Mouse (Mus musculus) midbrain, embryonic 11.5 days (tissue): Measurements from ENCODE around the gene Ctdsp1. TPM values are rescaled to one million over a fixed set of nuclear protein-coding genes. Genes with fewer than 3 reads are reported as not detected.

Experiments
- ATAC-seq: fragments of 200-750 bp; cut with Nextera tagmentation; 2 replicates; pipeline ENCODE4 v1.8.0; 2017; ENCODE audit warnings: moderate TSS enrichment, moderate library complexity; ENCODE audit not compliant: low FRiP score
- DNase-seq: peaks from one replicate; pipeline ENCODE4 v3.0.0; 2015; ENCODE audit warnings: low spot score; ENCODE audit errors: missing footprints
- H3K27ac ChIP-seq: fragments of 300-500 bp; sonication (generic); 2 replicates; pipeline ENCODE4 v1.5.1; 2014; ENCODE audit warnings: low read depth, low read length
- H3K27me3 ChIP-seq: fragments of 300-500 bp; sonication (generic); 2 replicates; pipeline ENCODE4 v1.6.1; 2014; ENCODE audit warnings: mild to moderate bottlenecking, low read length, moderate library complexity, mixed read lengths; ENCODE audit not compliant: control insufficient read depth, insufficient read depth
- H3K36me3 ChIP-seq: fragments of 300-500 bp; sonication (generic); 2 replicates; pipeline ENCODE4 v1.6.1; 2014; ENCODE audit warnings: mild to moderate bottlenecking, low read length, moderate library complexity, mixed read lengths; ENCODE audit not compliant: control insufficient read depth, insufficient read depth
- H3K4me1 ChIP-seq: fragments of 300-500 bp; sonication (generic); 2 replicates; pipeline ENCODE4 v1.6.1; 2014; ENCODE audit warnings: low read length; ENCODE audit not compliant: control insufficient read depth, insufficient read depth
- H3K4me2 ChIP-seq: fragments of 300-500 bp; sonication (generic); 2 replicates; pipeline ENCODE4 v1.6.1; 2014; ENCODE audit warnings: mild to moderate bottlenecking, moderate library complexity
- H3K4me3 ChIP-seq: fragments of 300-500 bp; sonication (generic); 2 replicates; pipeline ENCODE4 v1.5.1; 2014; ENCODE audit warnings: low read depth, low read length
- H3K9ac ChIP-seq: fragments of 300-500 bp; sonication (generic); 2 replicates; pipeline ENCODE4 v1.6.1; 2014; ENCODE audit warnings: low read length
- H3K9me3 ChIP-seq: fragments of 300-500 bp; sonication (generic); 2 replicates; pipeline ENCODE4 v1.6.1; 2016; ENCODE audit warnings: low read length; ENCODE audit not compliant: control insufficient read depth
- WGBS: fragments of 180-500 bp; shearing (Covaris S2); extraction: QIAGEN DNeasy Blood & Tissue Kit; methylation state at CpG from one replicate; pipeline ENCODE4 v1.1.7; 2014; 5-methylcytosine and 5-hydroxymethylcytosine counted together
- polyA plus RNA-seq: library from polyadenylated mRNA; unstranded; fragments of >200 nt; fragmentation: Nextera tagmentation; extraction: Ambion mirVana; gene quantifications from 2 replicates; pipeline ENCODE4 v1.2.1, GENCODE M21; 2014

The Ctdsp1 gene
- polyA plus RNA-seq, 1 experiment from 2014 or later: 37.9 TPM

DNA sequence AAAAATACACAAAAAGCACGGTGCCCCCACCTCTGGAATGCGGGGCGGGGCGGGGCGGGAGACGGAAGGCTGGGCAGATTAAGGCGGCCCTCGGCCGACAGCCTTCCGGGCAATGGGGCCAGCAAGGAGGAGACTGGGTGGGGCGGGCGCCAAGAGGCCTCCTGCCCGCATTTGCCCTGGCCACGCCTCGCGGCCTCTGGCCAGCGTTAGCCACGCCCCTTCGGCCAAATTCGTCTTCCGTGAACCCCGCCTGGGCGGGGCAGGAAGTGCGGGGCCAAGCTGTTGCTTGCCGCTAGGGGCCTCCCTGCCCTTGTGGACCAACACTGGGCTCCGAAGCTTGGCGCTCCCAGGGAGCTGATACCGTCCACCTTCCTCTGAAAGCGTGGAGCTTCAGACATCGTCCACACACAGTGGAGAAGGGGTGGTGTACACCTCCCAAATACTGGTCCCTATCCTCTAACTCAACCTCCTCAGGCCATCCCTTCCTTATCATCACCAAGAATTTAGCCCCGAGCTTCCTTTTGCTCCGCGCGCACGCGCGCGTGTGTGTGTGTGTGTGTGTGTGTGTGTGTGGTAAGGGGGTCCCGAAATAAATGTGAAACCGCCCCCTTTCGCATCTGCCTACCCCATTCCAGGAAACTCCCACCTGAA, 6.1 kb downstream of the Ctdsp1 start:
- Histone ChIP-seq H3K9ac (peak overlapping the region; percentile 63), H3K27ac (peak overlapping the region; percentile 71), H3K4me2 (peak overlapping the region; percentile 76), H3K27me3 (no peaks in the 10 kb centered on the region), H3K4me1 (peaks cover 10% of the 10 kb centered on the region), H3K9me3 (no peaks in the 10 kb centered on the region), H3K36me3 (peaks cover 13% of the 10 kb centered on the region), H3K4me3 (peak overlapping the region; percentile 40)
- 0% methylated on average over 41 of the region's 41 CpGs for WGBS
- ATAC-seq (peak; percentile 91), DNase-seq (peak; percentile 99)

DNA sequence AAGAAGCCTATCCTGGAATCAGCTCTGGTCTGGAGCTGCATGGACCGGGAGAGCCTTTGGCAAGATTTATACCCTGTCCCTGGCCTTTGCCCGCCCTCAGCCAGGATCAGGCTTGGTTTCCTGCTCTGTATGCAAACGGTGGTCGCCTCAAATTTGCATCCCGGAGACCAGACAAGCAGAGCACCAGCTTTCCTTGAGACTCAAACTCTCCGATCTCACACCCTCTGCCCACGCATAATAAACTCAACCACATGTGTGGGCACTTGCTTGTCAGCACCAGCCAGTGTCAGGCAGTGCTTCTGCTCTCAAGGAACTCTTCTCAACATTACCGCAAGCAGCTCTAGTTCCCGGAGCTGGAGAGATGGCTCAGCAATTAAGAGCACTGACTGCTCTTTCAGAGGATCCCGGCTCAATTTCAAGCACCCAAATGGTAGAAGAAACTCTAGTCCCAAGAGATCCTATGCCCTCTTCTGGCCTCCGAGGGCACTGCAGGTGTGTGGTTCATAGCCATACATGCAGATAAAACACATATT, 6.7 kb downstream of the Ctdsp1 start:
- Histone ChIP-seq H3K9me3 (no peaks in the 10 kb centered on the region), H3K4me3 (peak overlapping the region; percentile 40), H3K27me3 (no peaks in the 10 kb centered on the region), H3K9ac (peak overlapping the region; percentile 63), H3K27ac (peak overlapping the region; percentile 71), H3K4me2 (peak overlapping the region; percentile 76), H3K4me1 (peaks cover 4% of the 10 kb centered on the region), H3K36me3 (peaks cover 13% of the 10 kb centered on the region)
- 4% methylated on average over 11 of the region's 11 CpGs for WGBS
- ATAC-seq (peak; percentile 56), DNase-seq (peak; percentile 94)

DNA sequence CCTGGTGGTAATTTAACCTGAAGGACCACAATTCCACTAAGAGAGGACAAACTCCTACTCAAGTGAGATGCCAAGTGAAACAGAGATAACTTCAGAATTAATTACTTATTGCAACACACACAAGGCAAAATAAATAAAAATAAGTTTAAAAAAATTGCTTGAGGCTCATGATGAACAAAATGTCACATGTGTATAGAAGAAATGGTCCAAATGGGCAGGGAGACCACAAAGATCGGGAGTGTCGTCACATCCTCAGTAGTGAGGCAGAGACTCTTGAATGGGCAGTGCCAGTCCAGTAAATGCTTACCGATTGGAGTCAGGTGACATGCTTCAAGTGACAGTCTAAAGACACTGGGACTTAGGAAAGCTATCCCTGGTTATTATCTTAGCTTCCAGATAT, 9.2 kb downstream of the Ctdsp1 start:
- Histone ChIP-seq H3K4me1 (peaks cover 2% of the 10 kb centered on the region; the same call in 1 of the 2 replicates), H3K36me3 (no peaks in the 10 kb centered on the region), H3K27me3 (no peaks in the 10 kb centered on the region), H3K9me3 (no peaks in the 10 kb centered on the region), H3K9ac (no peak overlapping the region), H3K27ac (no peak overlapping the region), H3K4me2 (no peak overlapping the region), H3K4me3 (no peak overlapping the region)
- no peak for ATAC-seq
- DNase-seq: no peak
- 82% methylated on average over 3 of the region's 3 CpGs for WGBS

DNA sequence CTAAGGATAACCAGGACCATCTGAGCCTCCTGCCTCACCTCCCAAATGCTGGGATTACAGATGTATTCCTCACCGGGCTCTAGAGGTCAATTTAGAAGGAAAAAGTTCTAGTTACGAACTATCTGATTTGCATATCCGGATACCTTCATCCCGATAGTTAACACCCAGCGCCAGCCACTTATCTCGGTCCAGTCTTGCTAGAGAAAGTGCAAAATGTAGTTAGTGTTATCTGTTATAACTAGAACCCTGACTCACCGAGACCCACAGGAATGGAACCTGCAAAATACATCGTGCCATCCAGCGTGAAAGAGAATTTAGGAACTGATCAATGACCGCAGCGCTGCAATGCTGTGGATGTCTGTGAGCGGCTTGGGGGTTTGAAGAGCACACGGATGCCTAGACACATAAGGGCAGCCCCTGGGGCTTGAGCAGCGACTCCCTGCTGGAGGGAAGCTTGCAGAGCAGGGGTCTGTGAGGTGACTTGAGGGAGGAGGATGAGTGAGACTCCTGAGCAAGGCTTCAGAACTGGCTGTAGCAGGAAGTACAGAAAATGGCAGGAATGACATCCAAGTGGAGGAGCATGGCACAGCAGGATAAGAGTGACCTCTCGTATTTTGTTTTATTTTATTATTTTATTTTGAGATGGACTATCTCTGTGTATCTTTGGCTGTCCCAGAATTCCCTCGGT, 9.8 kb downstream of the Ctdsp1 start:
- 58% methylated on average over 16 of the region's 16 CpGs for WGBS
- H3K9me3 ChIP-seq: no peaks in the 10 kb centered on the region
- no peaks in the 10 kb centered on the region for H3K27me3 ChIP-seq
- H3K4me3 ChIP-seq: no peak overlapping the region
- H3K27ac ChIP-seq: no peak overlapping the region
- H3K4me1 ChIP-seq: peaks cover 2% of the 10 kb centered on the region; the same call in 1 of the 2 replicates
- H3K4me2 ChIP-seq: no peak overlapping the region
- DNase-seq (no peak), ATAC-seq (no peak)
- no peaks in the 10 kb centered on the region for H3K36me3 ChIP-seq
- H3K9ac ChIP-seq: no peak overlapping the region

DNA sequence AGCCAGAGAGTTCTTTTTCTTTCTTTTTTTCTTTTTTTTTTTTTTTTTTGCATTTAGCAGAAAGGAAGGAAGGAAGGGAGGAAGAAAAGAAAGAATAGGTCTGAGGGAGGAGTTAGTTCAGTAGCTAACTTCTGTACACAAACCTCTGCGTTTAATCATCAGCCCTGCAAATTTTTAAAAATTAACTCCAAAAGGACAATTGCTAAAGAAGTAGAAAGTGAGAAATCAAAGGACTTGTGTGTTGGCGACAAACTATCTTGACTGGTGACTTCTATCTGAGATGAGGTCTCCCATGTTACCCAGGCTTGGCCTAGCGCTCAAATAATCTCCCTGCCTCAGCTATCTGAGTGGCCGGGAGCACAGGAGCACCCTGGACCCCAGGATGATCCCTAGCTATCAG, 12.9 kb downstream of the Ctdsp1 start:
- DNase-seq (no peak), ATAC-seq (no peak)
- Histone ChIP-seq H3K4me3 (no peak overlapping the region), H3K9ac (no peak overlapping the region), H3K9me3 (no peaks in the 10 kb centered on the region), H3K27ac (no peak overlapping the region), H3K27me3 (no peaks in the 10 kb centered on the region), H3K36me3 (no peaks in the 10 kb centered on the region), H3K4me2 (no peak overlapping the region), H3K4me1 (no peaks in the 10 kb centered on the region)
- WGBS: 94% methylated on average over 4 of the region's 4 CpGs

DNA sequence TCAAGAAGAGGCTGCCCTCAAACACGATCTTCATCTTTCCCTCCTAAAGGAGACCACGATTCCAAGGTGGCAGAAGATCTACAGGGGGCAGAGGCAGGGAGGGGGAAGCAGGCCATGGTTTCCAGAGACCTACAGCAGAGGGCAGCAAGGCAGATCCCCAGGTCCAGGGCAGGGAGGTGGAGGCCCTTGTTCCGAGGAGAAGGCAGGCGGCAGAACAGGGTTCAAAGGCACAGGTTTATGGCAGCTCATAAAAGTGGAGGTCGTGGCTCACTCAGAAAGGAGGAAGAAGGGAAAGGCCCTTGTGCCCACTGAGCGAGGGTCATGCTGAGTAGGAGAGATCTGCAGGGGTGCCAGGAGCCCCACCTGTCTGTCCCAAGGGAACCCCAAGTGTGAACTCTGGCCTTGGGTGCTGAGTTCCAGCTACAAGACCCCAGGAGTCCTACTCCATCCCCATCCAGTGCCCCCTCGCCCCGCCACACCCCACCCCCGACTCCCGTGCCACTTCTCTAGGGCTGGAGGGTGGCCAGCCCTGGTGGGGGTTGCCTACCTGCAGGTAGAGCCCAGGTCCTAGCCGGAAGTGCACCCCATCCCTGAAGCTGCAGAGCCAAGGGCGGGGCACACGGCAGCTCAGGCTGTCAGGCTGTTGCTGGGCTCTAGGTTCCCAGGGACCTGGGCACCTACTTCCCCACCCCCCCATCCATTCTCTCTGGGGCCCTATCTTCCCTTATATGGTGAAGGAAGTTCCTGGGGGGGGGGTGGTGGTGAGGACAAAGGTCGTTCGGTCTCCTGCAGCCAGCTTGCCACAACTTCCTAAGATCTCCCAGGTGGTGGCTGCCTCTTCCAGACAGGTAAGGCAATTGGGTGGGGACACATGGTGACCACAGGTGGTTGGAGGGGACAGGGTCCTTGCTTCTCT, 17.5 kb downstream of the Ctdsp1 start, which contains the start of gene Vil1:
Gene Vil1, plus strand, starts transcription at position 788 of the 916 bp plus-strand sequence.
- Histone ChIP-seq H3K27ac (no peak within 1 kb of the TSS), H3K9ac (no peak within 1 kb of the TSS), H3K4me1 (no peaks in the 10 kb centered on the region), H3K9me3 (no peaks in the 10 kb centered on the region), H3K27me3 (no peaks in the 10 kb centered on the region), H3K4me3 (no peak within 1 kb of the TSS), H3K36me3 (no peaks in the 10 kb centered on the region), H3K4me2 (no peak within 1 kb of the TSS)
- DNase-seq: no peak
- no peak for ATAC-seq
- 66% methylated on average over 15 of the region's 15 CpGs for WGBS

DNA sequence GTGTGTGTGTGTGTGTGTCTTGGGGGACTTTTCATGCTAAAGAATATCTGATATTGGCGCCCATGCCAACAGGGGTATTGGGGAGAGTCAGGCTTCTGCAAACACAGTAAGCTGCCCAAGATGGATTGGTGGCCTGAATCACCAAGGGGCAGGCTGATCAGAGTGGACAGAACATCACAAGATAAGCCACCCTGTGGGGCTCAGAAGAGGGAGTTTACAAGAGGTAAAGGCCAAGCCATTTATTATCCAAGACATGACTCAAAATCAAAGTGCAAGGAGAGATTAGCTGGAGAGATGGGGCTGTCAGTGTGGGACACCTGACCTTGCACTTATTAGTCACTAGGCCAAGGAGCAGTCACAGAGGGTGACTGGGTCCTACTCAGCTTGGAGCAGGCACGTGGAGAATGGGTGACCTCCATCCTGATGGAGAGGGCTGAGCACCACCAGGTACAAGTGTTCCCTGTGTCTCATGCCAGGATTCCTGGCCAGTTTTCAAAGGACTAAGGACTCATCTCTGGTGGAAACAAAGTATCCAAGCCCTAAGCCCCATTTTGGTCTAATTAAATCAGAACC, 20.5 kb downstream of the Ctdsp1 start:
- ATAC-seq: no peak
- H3K9ac ChIP-seq: no peak overlapping the region
- H3K27me3 ChIP-seq: no peaks in the 10 kb centered on the region
- no peak for DNase-seq
- no peaks in the 10 kb centered on the region for H3K9me3 ChIP-seq
- no peak overlapping the region for H3K27ac ChIP-seq
- H3K4me2 ChIP-seq: no peak overlapping the region
- no peaks in the 10 kb centered on the region for H3K36me3 ChIP-seq
- no peaks in the 10 kb centered on the region for H3K4me1 ChIP-seq
- no peak overlapping the region for H3K4me3 ChIP-seq
- 53% methylated on average over 2 of the region's 2 CpGs for WGBS

DNA sequence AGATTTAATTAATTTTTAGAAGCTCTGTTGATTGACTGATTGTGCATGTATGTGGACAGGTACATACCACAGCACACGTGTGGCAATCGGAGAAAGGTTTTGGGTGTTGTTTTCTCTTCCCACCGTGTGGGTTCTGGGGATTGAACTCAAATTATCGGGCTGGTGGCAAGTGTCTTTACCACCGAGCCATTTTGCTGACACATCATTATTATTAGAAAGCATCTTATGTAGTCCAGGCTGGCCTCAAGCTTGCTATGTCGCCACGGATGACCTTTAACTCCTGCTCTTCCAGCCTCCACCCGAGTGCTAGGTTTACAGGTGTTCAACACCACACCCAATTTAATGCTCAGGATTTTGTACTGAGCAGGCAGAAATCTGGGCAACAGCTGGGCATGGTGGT, 21.4 kb downstream of the Ctdsp1 start:
- Histone ChIP-seq H3K36me3 (no peaks in the 10 kb centered on the region), H3K4me2 (no peak overlapping the region), H3K4me1 (no peaks in the 10 kb centered on the region), H3K27me3 (no peaks in the 10 kb centered on the region), H3K9me3 (no peaks in the 10 kb centered on the region), H3K9ac (no peak overlapping the region), H3K4me3 (no peak overlapping the region), H3K27ac (no peak overlapping the region)
- ATAC-seq (no peak), DNase-seq (no peak)
- 84% methylated on average over 8 of the region's 8 CpGs for WGBS
